Mouse (Mus musculus): ENCODE measurements around the gene Ddc. TPM values are rescaled to one million over a fixed set of nuclear protein-coding genes. Genes with fewer than 3 reads are reported as not detected.

The Ddc gene
- total and polyA plus RNA-seq, 3 experiments: 0.17 to 0.33 TPM; not detected in 1

GRCm38 (mm10) chr11:11845044-11845443 is 52.9 kb downstream of the Ddc start:
- Histone ChIP-seq H3K36me3 (replicated peaks in 1 of 2; ENCODE audit: control insufficient read depth in 1 of 2, insufficient read depth in 1 of 2, low read length in 1 of 2) (no peaks in the 10 kb centered on the region), H3K4me2 (ENCODE audit: insufficient read depth, low read depth, poor library complexity, severe bottlenecking) (no peak overlapping the region), H3K27me3 (replicated peaks) (no peaks in the 10 kb centered on the region), H3K4me3 (replicated peaks in 1 of 3; ENCODE audit: low read depth in 2 of 3, low read length in 2 of 3, poor library complexity in 1 of 3) (no peak overlapping the region), H3K9me3 (replicated peaks; ENCODE audit: low read length) (no peaks in the 10 kb centered on the region), H3K4me1 (ENCODE audit: control insufficient read depth in 1 of 2, insufficient read depth in 2 of 2) (peaks cover 3 to 25% of the 10 kb centered on the region in 2 experiments; a peak in 3 of 4 replicates), H3K27ac (ENCODE audit: insufficient read depth, low read depth) (no peak overlapping the region), H3K79me2 (replicated peaks; ENCODE audit: control insufficient read depth, extremely low read depth, insufficient read depth, poor library complexity, severe bottlenecking) (no peaks in the 10 kb centered on the region), H3K9ac (ENCODE audit: insufficient read depth, low read depth) (no peak overlapping the region)
- in situ Hi-C loops (cut with MboI; ENCODE audit: low pct_ligation_motif_present, low pct_unique_long_range_greater_than_20kb, low sequenced_read_pairs): no loop called here
- no peak for DNase-seq (ENCODE audit: extremely low read depth)
- no peak for TF ChIP-seq SIN3A (IDR thresholded peaks at IDR 0.05; ENCODE audit: low read length)
- no peak for TF ChIP-seq EP300 (IDR thresholded peaks at IDR 0.05; ENCODE audit: low read length)
- no peak for TF ChIP-seq NRF1 (IDR thresholded peaks at IDR 0.05; ENCODE audit: low read depth, low read length)
- no peak for TF ChIP-seq HCFC1 (IDR thresholded peaks at IDR 0.05; ENCODE audit: low read depth, low read length)
- no peak for TF ChIP-seq RAD21 (IDR thresholded peaks at IDR 0.05; ENCODE audit: low read depth, low read length)
- no peak for TF ChIP-seq UBTF (IDR thresholded peaks at IDR 0.05; ENCODE audit: low read depth, low read length)
- no peak for TF ChIP-seq ELF1 (IDR thresholded peaks at IDR 0.05; ENCODE audit: low read depth, low read length)
- TF ChIP-seq JUND (conservative IDR thresholded peaks at IDR 0.05; ENCODE audit: low read depth, low read length): no peak
- no peak for TF ChIP-seq ZNF384 (IDR thresholded peaks at IDR 0.05; ENCODE audit: low read depth, low read length)
- no peak for TF ChIP-seq TCF12 (IDR thresholded peaks at IDR 0.05; ENCODE audit: low read depth, low read length)
- TF ChIP-seq CHD2 (IDR thresholded peaks at IDR 0.05; ENCODE audit: low read length): no peak
- TF ChIP-seq MXI1 (IDR thresholded peaks at IDR 0.05; ENCODE audit: low read depth, low read length): no peak
- no peak for TF ChIP-seq E2F4 (IDR thresholded peaks at IDR 0.05; ENCODE audit: insufficient replicate concordance, low read depth, low read length)
- TF ChIP-seq MYC (IDR thresholded peaks at IDR 0.05; ENCODE audit: low read depth, low read length): no peak
- TF ChIP-seq PAX5 (IDR thresholded peaks at IDR 0.05; ENCODE audit: low read length): no peak
- TF ChIP-seq MAX (IDR thresholded peaks at IDR 0.05; ENCODE audit: low read length): no peak
- no peak for TF ChIP-seq KAT2A (IDR thresholded peaks at IDR 0.05; ENCODE audit: insufficient replicate concordance, low read length)
- TF ChIP-seq ZKSCAN1 (IDR thresholded peaks at IDR 0.05; ENCODE audit: borderline replicate concordance, low read depth, low read length): no peak
- TF ChIP-seq IRF4 (IDR thresholded peaks at IDR 0.05; ENCODE audit: low read depth, low read length): no peak
- dilution Hi-C loops (cut with MboI; ENCODE audit: extremely low pct_ligation_motif_present, extremely low pct_unique_long_range_greater_than_20kb, low sequenced_read_pairs): no loop called here

GRCm38 (mm10) chr11:11844367-11844971 is 53.5 kb downstream of the Ddc start:
- Histone ChIP-seq H3K27ac (ENCODE audit: insufficient read depth, low read depth) (no peak overlapping the region), H3K4me1 (ENCODE audit: control insufficient read depth in 1 of 2, insufficient read depth in 2 of 2) (peaks cover 3 to 19% of the 10 kb centered on the region in 2 experiments; a peak in 3 of 4 replicates), H3K79me2 (replicated peaks; ENCODE audit: control insufficient read depth, extremely low read depth, insufficient read depth, poor library complexity, severe bottlenecking) (no peaks in the 10 kb centered on the region), H3K9ac (ENCODE audit: insufficient read depth, low read depth) (no peak overlapping the region), H3K27me3 (replicated peaks) (no peaks in the 10 kb centered on the region), H3K4me3 (replicated peaks in 1 of 3; ENCODE audit: low read depth in 2 of 3, low read length in 2 of 3, poor library complexity in 1 of 3) (no peak overlapping the region), H3K36me3 (replicated peaks in 1 of 2; ENCODE audit: control insufficient read depth in 1 of 2, insufficient read depth in 1 of 2, low read length in 1 of 2) (no peaks in the 10 kb centered on the region), H3K4me2 (ENCODE audit: insufficient read depth, low read depth, poor library complexity, severe bottlenecking) (no peak overlapping the region), H3K9me3 (replicated peaks; ENCODE audit: low read length) (no peaks in the 10 kb centered on the region)
- in situ Hi-C loops (cut with MboI; ENCODE audit: low pct_ligation_motif_present, low pct_unique_long_range_greater_than_20kb, low sequenced_read_pairs) (loop anchor here (5.0 kb wide), 1 partner anchor 38 kb away; no protein-coding TSS in a partner anchor), dilution Hi-C loops (cut with MboI; ENCODE audit: extremely low pct_ligation_motif_present, extremely low pct_unique_long_range_greater_than_20kb, low sequenced_read_pairs) (no loop called here)
- peak; percentile 44 for DNase-seq (ENCODE audit: extremely low read depth)
- peak; percentile 97 for TF ChIP-seq SMC3 (IDR thresholded peaks at IDR 0.05; ENCODE audit: low read depth, low read length)
- peak; percentile 39; the same call in 1 of the 2 replicates for TF ChIP-seq NELFE (IDR thresholded peaks at IDR 0.05; ENCODE audit: low read depth, low read length)
- TF ChIP-seq ZMIZ1 (IDR thresholded peaks at IDR 0.05; ENCODE audit: low read depth, low read length): no peak
- no peak for TF ChIP-seq MEF2A (IDR thresholded peaks at IDR 0.05; ENCODE audit: borderline replicate concordance, low read depth, low read length)
- TF ChIP-seq EP300 (IDR thresholded peaks at IDR 0.05; ENCODE audit: low read length): no peak
- TF ChIP-seq JUND (conservative IDR thresholded peaks at IDR 0.05; ENCODE audit: low read depth, low read length): no peak
- TF ChIP-seq RAD21 (IDR thresholded peaks at IDR 0.05; ENCODE audit: low read depth, low read length): peak; percentile 81
- TF ChIP-seq IRF4 (IDR thresholded peaks at IDR 0.05; ENCODE audit: low read depth, low read length): no peak
- TF ChIP-seq MAZ (IDR thresholded peaks at IDR 0.05; ENCODE audit: low read depth, low read length): no peak
- TF ChIP-seq ZC3H11A (IDR thresholded peaks at IDR 0.05; ENCODE audit: low read depth, low read length): peak; percentile 83
- no peak for TF ChIP-seq HCFC1 (IDR thresholded peaks at IDR 0.05; ENCODE audit: low read depth, low read length)
- no peak for TF ChIP-seq TBP (conservative IDR thresholded peaks at IDR 0.05; ENCODE audit: low read depth, low read length)
- no peak for TF ChIP-seq ZKSCAN1 (IDR thresholded peaks at IDR 0.05; ENCODE audit: borderline replicate concordance, low read depth, low read length)
- no peak for TF ChIP-seq RCOR1 (conservative IDR thresholded peaks at IDR 0.05; ENCODE audit: low read depth, low read length)
- peak in 1 of 2 experiments; percentile 94; a peak in 2 of 4 replicates for TF ChIP-seq CTCF (conservative IDR thresholded peaks at IDR 0.05 in 1 of 2, IDR thresholded peaks at IDR 0.05 in 1 of 2; ENCODE audit: low read depth in 2 of 2, low read length in 2 of 2)
- TF ChIP-seq USF2 (conservative IDR thresholded peaks at IDR 0.05; ENCODE audit: low read depth, low read length): no peak
- TF ChIP-seq GABPA (IDR thresholded peaks at IDR 0.05; ENCODE audit: insufficient replicate concordance, low read depth, low read length): no peak
- no peak for TF ChIP-seq TCF12 (IDR thresholded peaks at IDR 0.05; ENCODE audit: low read depth, low read length)
- no peak for TF ChIP-seq UBTF (IDR thresholded peaks at IDR 0.05; ENCODE audit: low read depth, low read length)
- TF ChIP-seq ELF1 (IDR thresholded peaks at IDR 0.05; ENCODE audit: low read depth, low read length): peak; percentile 27; the same call in 1 of the 2 replicates
- no peak for TF ChIP-seq PAX5 (IDR thresholded peaks at IDR 0.05; ENCODE audit: low read length)
- TF ChIP-seq E2F4 (IDR thresholded peaks at IDR 0.05; ENCODE audit: insufficient replicate concordance, low read depth, low read length): no peak
- TF ChIP-seq SIN3A (IDR thresholded peaks at IDR 0.05; ENCODE audit: low read length): no peak

All from CH12.LX (cell line).